ENCODE assay signal across 8 mouse cellular contexts in the genomic region with DNA sequence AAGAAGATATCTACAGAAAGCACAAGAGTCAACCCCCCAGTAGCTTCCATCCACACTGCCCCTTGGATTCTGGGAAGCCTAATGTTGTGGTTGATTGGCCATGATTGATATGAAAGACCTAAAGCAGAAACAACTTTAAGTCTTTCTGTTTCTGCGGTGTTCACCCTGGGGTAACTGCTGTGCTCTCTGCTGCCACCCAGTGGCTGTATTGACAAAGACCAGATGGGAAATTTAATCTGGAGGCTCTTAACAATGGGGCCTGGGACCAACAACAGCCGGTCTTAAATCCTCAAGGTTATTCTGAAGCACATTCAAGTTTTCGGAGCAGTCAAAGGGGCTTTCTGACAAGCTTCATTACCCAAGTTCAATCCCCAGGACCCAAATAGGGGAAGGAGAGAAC. TPM values are rescaled to one million over a fixed set of nuclear protein-coding genes. Genes with fewer than 3 reads are reported as not detected.
A peak's percentile ranks its signal among the peaks of the same experiment; 100 is the strongest.
DNase-seq lines count a peak whose midpoint lies in the region; ATAC-seq and TF ChIP-seq lines count a peak whose summit lies in the region.

No protein-coding gene starts in this region.

- no peak overlapping the region for H3K4me3 ChIP-seq in midbrain, embryonic 11.5 days (ENCODE audit: low read depth, low read length)
- no peak overlapping the region for H3K4me3 ChIP-seq in midbrain, embryonic 13.5 days (replicated peaks)
- H3K4me3 ChIP-seq in liver, adult 2 months (ENCODE audit: insufficient read depth, low read depth, low read length): no peak overlapping the region

- ATAC-seq in midbrain, embryonic 11.5 days (ENCODE audit: low FRiP score): peak; percentile 24; the same call in 1 of the 2 replicates
- no peak for ATAC-seq in midbrain, embryonic 13.5 days

- no peaks in the 10 kb centered on the region for H3K36me3 ChIP-seq in midbrain, embryonic 11.5 days (ENCODE audit: control insufficient read depth, insufficient read depth, low read length)
- H3K36me3 ChIP-seq in midbrain, embryonic 13.5 days: no peaks in the 10 kb centered on the region
- H3K36me3 ChIP-seq in liver, adult 2 months (ENCODE audit: control insufficient read depth, insufficient read depth, low read length): no peaks in the 10 kb centered on the region

- TF ChIP-seq POLR2A in liver, adult 2 months (IDR thresholded peaks at IDR 0.05; ENCODE audit: extremely low read depth, insufficient read depth, low read length): no peak

- no peak overlapping the region for H3K27ac ChIP-seq in midbrain, embryonic 11.5 days (ENCODE audit: low read depth, low read length)
- H3K27ac ChIP-seq in midbrain, embryonic 13.5 days: no peak overlapping the region
- no peak overlapping the region for H3K27ac ChIP-seq in liver, adult 2 months (replicated peaks; ENCODE audit: insufficient read depth, low read depth, low read length)

- WGBS in midbrain, embryonic 11.5 days: 17% methylated on average over 3 of the region's 3 CpGs
- WGBS in midbrain, embryonic 13.5 days: 8% methylated on average over 3 of the region's 3 CpGs
- 4% methylated on average over 3 of the region's 3 CpGs for WGBS in liver, adult 2 months

- no peaks in the 10 kb centered on the region for H3K4me1 ChIP-seq in midbrain, embryonic 11.5 days (ENCODE audit: control insufficient read depth, insufficient read depth, low read length)
- H3K4me1 ChIP-seq in midbrain, embryonic 13.5 days (replicated peaks): no peaks in the 10 kb centered on the region
- H3K4me1 ChIP-seq in liver, adult 2 months (ENCODE audit: control insufficient read depth, insufficient read depth, low read length): no peaks in the 10 kb centered on the region

- no peak overlapping the region for H3K9ac ChIP-seq in midbrain, embryonic 11.5 days (ENCODE audit: low read length)
- H3K9ac ChIP-seq in midbrain, embryonic 13.5 days (replicated peaks): no peak overlapping the region
- no peak overlapping the region for H3K9ac ChIP-seq in liver, adult 2 months (ENCODE audit: low read depth, low read length)

- peak; percentile 76 for TF ChIP-seq CTCF in liver, adult 2 months (IDR thresholded peaks at IDR 0.05; ENCODE audit: low read depth, low read length)

- DNase-seq in midbrain, embryonic 11.5 days (ENCODE audit: low spot score, missing footprints): peak; percentile 98
- peak; percentile 60 for DNase-seq in cerebellum, adult 9-10 months
- DNase-seq in frontal cortex, postnatal 36 days (ENCODE audit: low spot score in 2 of 2): peak; percentile 68 to 78
- peak; percentile 84 for DNase-seq in kidney, adult 9 months
- DNase-seq in liver, adult 2 months (ENCODE audit: extremely low read depth, low read depth, low spot score): peak; percentile 50
- peak; percentile 73 for DNase-seq in ovary, postnatal 36 days (ENCODE audit: low spot score)
- peak; percentile 85 for DNase-seq in thymus, postnatal 14 days

- H3K79me2 ChIP-seq in liver, adult 2 months (ENCODE audit: control insufficient read depth, insufficient read depth, low read length): no peaks in the 10 kb centered on the region

- H3K9me3 ChIP-seq in midbrain, embryonic 11.5 days (ENCODE audit: control insufficient read depth, low read length): no peaks in the 10 kb centered on the region
- H3K9me3 ChIP-seq in midbrain, embryonic 13.5 days: no peaks in the 10 kb centered on the region

- H3K27me3 ChIP-seq in midbrain, embryonic 11.5 days (ENCODE audit: control insufficient read depth, insufficient read depth, low read length): no peaks in the 10 kb centered on the region
- no peaks in the 10 kb centered on the region for H3K27me3 ChIP-seq in midbrain, embryonic 13.5 days
- no peaks in the 10 kb centered on the region for H3K27me3 ChIP-seq in liver, adult 2 months (ENCODE audit: control insufficient read depth, insufficient read depth, low read length)

- no peak overlapping the region for H3K4me2 ChIP-seq in midbrain, embryonic 11.5 days
- no peak overlapping the region for H3K4me2 ChIP-seq in midbrain, embryonic 13.5 days (replicated peaks)

RNA-seq across cellular contexts. Expression of gene Myzap, which starts 24.0 kb away (rescaled TPM):
- 4.5 and 6.9 TPM in 2 replicates for polyA plus RNA-seq in midbrain, embryonic 11.5 days (2014; fragmentation: Nextera tagmentation; extraction: Ambion mirVana)
- polyA plus RNA-seq in midbrain, embryonic 13.5 days (2015; fragmentation: Nextera tagmentation; extraction: Ambion mirVana): 2.4 and 2.6 TPM in 2 replicates
- total RNA-seq in liver, adult 2 months (2014; rRNA removed): 1.5 TPM in 2 replicates
- polyA plus RNA-seq in liver, adult 2 months (2012; rRNA removed): 0.25 and 0.51 TPM in 2 replicates
